Mouse (Mus musculus) layer of hippocampus, adult 8-10 months (tissue): ENCODE results near the gene Cd5l. TPM values are rescaled to one million over a fixed set of nuclear protein-coding genes. Genes with fewer than 3 reads are reported as not detected.
"Not testable (repeated sequence)": the region's sequence is repeated elsewhere in the genome, so short reads cannot be mapped to it uniquely, and the experiment has no call there.

ENCODE experiments used
- DNase-seq, 2 experiments: peaks; one replicate each; pipeline ENCODE4 v3.0.0; 2022; ENCODE audit warnings: low spot score in 2 of 2
- total RNA-seq, 4 experiments: library from RNA; stranded (reverse); gene quantifications; 2 replicates each; pipeline ENCODE4 v1.2.4; 2022

The Cd5l gene
- total RNA-seq, result under 1 TPM in 1 of 4 experiments, not detected in 3; 0.25 TPM

DNA sequence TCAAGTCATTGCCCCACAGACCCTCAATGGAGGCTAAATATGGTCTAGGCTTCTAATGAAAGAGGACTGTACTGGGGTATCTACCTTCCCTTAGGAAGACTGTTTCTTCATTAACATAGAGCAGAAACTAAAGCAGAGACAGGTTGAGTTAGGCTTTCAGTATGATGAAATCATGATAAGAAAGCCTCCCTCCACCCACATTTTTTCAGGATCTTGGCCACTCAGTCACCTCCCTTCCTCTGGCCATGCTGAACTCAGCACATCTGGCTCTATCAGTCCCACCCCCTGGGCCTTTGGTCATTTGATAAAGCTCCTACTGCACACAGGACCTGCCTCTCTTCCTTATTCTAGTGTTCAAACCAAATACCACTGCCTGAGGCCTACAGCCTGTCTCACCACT, at the start of gene Cd5l:
Gene Cd5l, plus strand, starts transcription at position 301 of the 400 bp plus-strand sequence.
- no peak for DNase-seq

- no peak for DNase-seq
Observed at GRCm38 (mm10) chr3:87309922-87310321, 47.8 kb upstream of the Cd5l start.

DNA sequence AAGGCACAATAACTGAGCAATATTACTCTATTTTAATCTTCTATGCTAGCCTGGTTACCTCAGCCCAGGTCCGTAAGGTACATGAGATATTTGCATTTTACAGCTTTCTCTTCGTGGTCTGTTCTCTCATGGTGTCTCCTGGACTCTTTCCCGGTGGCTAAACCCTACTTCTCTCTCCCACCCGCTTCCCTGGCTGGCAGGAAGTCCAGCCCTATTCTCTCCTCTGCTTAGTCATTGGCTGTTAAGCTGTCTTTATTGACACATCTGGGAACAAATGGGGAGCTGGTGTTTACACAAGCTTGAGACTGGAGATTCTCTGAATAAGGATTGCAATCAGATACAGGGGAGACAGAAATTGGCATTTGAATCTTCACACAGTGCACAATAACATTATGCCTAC, 35.1 kb upstream of the Cd5l start:
- no peak for DNase-seq

DNA sequence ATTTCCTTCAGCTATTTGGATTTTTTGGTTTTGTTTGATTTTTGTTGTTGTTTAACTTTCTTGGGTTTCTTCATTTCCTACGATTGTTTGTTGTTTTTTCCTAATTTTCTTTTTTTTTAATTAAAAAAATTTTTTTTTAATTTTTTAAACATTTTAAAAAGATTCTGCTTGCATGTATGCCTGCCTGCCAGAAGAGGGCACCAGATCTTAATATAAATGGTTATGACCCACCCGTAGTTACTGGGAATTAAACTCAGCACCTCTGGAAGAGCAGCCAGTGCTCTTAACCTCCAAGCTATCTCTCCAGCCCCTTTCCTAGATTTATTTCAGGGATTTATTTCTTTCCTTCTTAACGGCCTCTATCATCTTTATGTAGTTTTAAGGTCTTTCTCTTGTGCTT, 33.9 kb upstream of the Cd5l start:
- DNase-seq, result no peak

- no peak for DNase-seq
Observed at GRCm38 (mm10) chr3:87337899-87338298, 19.8 kb upstream of the Cd5l start.

GRCm38 (mm10) chr3:87350992-87351391, 6.7 kb upstream of the Cd5l start:
- not testable (repeated sequence) for DNase-seq

GRCm38 (mm10) chr3:87359215-87359614, 1.5 kb downstream of the Cd5l start:
- DNase-seq, result no peak

- no peak for DNase-seq
Observed at GRCm38 (mm10) chr3:87360466-87360865, 2.8 kb downstream of the Cd5l start.

GRCm38 (mm10) chr3:87365691-87366090, 8.0 kb downstream of the Cd5l start:
- DNase-seq, result no peak

GRCm38 (mm10) chr3:87367511-87367910, 9.8 kb downstream of the Cd5l start:
- DNase-seq, result no peak

- no peak for DNase-seq
Observed at GRCm38 (mm10) chr3:87369181-87369580, 11.5 kb downstream of the Cd5l start.

DNA sequence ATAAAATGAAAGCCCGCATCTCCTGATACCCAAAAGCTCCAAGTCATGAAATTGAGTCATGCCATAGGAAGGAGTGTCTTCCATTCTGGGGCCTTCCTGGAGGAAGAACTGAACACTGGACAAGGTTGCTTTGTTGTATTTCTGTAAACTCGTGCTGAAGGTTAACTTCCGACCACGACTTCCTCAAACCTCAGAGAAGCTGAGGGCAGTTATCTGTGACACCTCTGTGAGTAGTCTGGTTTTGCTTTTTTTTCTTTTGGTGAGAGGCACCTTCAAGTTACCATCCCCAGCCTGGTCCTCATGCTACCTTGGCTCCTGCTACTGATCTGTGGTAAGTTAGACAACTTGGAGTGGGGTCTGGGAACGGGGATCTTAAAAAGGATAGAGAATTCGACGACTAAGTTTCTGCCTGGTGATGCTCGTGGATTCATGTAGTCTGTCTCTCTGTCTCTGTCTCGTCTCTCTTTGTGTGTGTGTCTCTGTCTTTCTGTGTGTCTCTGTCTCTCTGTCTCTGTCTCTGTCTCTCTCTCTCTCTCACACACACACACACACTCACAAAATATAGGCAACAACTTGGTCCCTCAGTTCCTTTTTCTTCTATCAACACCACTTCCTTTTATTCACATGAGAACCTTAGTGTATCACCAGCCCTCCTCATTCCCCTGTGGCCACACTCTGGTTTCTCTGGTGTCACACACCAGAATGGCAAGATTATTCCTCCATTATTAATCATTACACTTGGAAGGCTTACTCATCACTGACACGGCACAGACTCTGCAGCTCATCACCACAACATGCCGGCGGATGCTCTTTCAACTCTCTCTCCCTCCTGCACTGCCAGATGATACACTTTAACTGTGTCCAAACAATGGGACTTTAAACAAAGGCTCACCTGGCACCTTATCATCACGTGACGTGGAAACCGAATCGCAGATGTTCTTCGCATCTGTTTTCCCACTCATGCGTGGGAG, 18.8 kb downstream of the Cd5l start, which contains the start of gene Fcrl1:
Gene Fcrl1, plus strand, starts transcription at position 193 of the 971 bp plus-strand sequence.
- DNase-seq, result no peak

DNA sequence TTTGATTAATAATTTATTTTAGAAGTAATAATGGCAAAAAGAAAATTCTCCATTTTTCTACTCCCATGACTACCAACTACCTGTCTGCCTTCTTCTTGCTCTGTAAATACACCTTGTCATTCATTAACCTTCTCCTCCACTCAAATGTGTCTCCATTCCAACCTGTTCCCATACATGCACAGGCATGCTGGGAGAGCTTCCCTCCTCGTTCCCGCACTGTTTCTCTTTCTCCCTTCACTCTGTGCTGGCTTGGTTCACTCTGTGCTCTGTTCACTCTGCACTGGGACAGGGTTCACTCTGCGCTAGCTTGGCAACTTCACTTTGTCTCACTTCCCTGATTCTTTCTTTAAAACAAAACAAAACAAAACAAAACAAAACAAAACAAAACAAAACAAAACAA, 19.5 kb downstream of the Cd5l start:
- no peak for DNase-seq

- no peak for DNase-seq
Observed at GRCm38 (mm10) chr3:87377719-87378118, 20.0 kb downstream of the Cd5l start.

DNA sequence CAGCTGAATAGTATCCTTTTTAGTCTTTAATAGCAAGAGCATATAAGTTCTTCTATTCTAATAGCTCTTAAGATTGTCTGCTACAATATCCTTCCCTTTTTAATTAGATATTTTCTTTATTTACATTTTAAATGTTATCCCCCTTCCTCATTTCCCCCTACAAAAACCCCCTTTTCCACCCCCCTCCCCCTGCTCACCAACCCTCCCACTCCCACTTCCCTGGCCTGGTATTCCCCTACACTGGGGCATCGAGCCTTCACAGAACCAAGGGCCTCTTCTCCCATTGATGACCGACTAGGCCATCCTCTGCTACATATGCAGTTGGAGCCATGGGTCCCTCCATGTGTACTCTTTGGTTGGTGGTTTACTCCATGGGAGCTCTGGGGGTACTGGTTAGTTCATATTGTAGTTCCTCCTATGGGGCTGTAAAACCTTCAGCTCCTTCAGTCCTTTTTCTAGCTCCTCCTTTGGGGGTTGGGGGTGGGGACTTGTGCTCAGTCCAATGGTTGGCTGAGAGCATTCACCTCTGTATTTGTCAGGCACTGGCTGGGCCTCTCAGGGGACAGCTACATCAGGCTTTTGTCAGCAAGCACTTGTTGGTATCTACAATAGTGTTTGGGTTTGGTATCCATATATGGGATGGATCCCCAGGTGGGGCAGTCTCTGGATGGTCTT, 22.1 kb downstream of the Cd5l start:
- DNase-seq, result not testable (repeated sequence)

GRCm38 (mm10) chr3:87381806-87382712, 24.4 kb downstream of the Cd5l start:
- DNase-seq, result no peak

DNA sequence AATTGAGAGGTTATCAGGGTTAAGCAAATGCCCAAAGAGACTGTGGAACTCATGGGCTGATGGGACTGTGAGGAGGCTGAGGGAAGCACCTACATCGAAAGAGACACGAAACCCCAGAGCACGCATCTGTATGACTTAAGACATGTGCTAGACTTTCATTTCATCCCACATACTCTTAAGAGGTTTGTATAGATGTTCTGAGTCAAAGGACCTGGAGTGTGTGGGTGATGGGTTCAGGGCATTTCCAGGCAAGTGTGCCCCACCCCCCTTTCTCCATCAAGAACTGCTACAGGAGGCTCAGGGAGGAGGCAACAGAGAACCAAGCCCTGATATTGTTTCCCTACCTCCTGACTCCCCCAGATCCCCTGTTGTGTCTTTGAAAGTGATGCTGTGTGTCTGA, 25.6 kb downstream of the Cd5l start:
- DNase-seq, result no peak

DNA sequence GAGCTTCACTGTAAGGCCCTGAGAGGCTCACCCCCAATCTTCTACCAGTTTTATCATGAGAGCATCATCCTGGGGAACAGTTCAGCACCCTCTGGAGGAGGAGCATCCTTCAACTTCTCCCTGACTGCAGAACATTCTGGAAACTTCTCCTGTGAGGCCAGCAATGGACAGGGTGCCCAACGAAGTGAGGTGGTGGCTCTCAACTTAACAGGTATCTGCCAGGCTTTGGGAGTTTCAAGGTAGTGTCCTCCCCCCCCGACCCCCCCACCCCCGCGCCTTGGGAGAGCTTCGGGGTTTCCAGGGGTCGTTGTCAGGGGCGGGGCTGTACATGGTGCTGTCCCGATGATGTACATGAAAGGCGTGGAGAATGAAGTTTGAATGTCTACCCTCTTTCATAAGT, 27.4 kb downstream of the Cd5l start:
- DNase-seq, result no peak

DNA sequence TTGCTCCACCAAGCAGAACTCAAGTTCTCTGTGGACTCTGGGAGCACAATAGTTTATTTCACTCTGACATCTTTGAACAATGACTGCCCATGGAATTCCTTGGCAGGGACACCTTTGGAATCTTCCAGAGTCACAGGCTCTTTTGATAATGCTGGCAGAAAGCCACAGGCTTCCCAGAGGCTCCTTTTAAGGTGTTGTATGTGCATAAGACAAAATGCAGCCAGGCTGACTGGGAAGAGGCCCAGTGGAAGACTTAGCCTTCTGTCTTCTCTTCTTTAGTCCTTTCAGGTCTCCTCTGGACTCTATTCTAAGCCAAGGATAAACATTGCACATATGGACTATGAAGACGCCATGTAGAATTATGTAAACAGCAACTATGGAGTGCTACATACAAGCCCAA, 33.3 kb downstream of the Cd5l start:
- no peak for DNase-seq

- DNase-seq, result no peak
Observed at GRCm38 (mm10) chr3:87398809-87399208, 41.1 kb downstream of the Cd5l start.

DNA sequence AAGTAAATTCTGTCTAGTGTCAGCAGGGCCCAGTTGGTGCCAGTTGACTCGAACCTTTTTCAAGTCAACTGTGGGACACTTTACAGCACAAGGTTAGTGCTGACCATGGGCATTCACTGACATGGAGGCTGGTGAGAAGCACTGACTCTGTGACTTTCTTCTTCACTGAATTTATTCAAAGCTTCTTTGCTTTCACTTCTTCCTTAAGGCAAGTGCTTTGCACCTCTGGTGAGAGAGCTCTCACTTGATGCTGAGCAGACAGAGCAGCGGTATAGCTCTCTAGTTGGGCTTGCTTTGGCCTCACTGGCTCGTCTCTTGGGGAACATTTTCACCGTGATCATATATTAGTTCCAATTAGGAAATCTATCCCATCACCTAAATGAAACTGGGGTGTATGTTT, 42.2 kb downstream of the Cd5l start:
- DNase-seq, result no peak
